Mouse (Mus musculus) cortical plate, adult 2 months (tissue): Measurements from ENCODE around the gene Slc16a10.

Experiments used
- CTCF ChIP-seq: fragments of 200-500 bp; IDR thresholded peaks from 2 replicates; pipeline ENCODE4 v1.5.1; 2011; ENCODE audit warnings: mild to moderate bottlenecking, control low read depth, low read length; ENCODE audit not compliant: insufficient read depth; ENCODE audit errors: extremely low read depth
- POLR2A ChIP-seq: fragments of 200-500 bp; IDR thresholded peaks from 2 replicates; pipeline ENCODE4 v1.6.1; 2011; ENCODE audit warnings: mild to moderate bottlenecking, low read length, control low read depth; ENCODE audit not compliant: insufficient read depth; ENCODE audit errors: extremely low read depth

DNA sequence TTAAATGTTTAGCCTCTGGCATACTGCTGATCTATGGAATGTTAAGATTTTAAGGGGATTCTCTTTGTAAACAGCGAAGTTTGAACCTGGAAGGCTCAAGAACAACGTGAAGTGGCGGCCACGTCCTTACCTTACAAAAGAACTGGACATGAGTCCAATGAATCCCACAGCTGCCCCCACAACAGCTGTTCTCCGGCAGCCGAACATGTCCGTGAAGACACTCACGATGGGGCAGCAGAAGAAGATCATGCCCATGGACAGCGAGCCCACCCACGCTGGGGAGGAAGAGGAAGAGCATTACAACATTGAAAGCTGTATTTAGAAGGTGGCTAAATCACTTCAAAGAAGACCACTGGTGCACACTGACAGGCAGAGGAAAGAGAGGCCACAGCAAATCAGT lies 61.5 kb downstream of the Slc16a10 start:
- TF ChIP-seq CTCF (no peak), POLR2A (no peak)
